Mouse (Mus musculus) forebrain, embryonic 12.5 days (tissue): ENCODE measurements around the gene Snhg11. TPM values are rescaled to one million over a fixed set of nuclear protein-coding genes. Genes with fewer than 3 reads are reported as not detected.

ENCODE experiments used
- ATAC-seq: fragments of 200-750 bp; cut with Nextera tagmentation; 2 replicates; pipeline ENCODE4 v1.8.0; 2017; ENCODE audit warnings: moderate TSS enrichment; ENCODE audit not compliant: low FRiP score
- H3K27ac ChIP-seq: fragments of 300-500 bp; sonication (generic); 2 replicates; pipeline ENCODE4 v1.5.1; 2016; ENCODE audit warnings: mild to moderate bottlenecking
- H3K27me3 ChIP-seq: fragments of 300-500 bp; sonication (generic); 2 replicates; pipeline ENCODE4 v1.6.1; 2016; ENCODE audit warnings: mild to moderate bottlenecking
- H3K36me3 ChIP-seq: fragments of 300-500 bp; sonication (generic); replicated peaks from 2 replicates; pipeline ENCODE4 v1.6.1; 2016; ENCODE audit warnings: mild to moderate bottlenecking
- H3K4me1 ChIP-seq: fragments of 300-500 bp; sonication (generic); 2 replicates; pipeline ENCODE4 v1.6.1; 2016
- H3K4me2 ChIP-seq: fragments of 300-500 bp; sonication (generic); 2 replicates; pipeline ENCODE4 v1.6.1; 2016; ENCODE audit warnings: mild to moderate bottlenecking, moderate library complexity
- H3K4me3 ChIP-seq: fragments of 300-500 bp; sonication (generic); replicated peaks from 2 replicates; pipeline ENCODE4 v1.5.1; 2016; ENCODE audit warnings: mild to moderate bottlenecking
- H3K9ac ChIP-seq: fragments of 300-500 bp; sonication (generic); 2 replicates; pipeline ENCODE4 v1.6.1; 2016; ENCODE audit warnings: mild to moderate bottlenecking
- H3K9me3 ChIP-seq: fragments of 300-500 bp; sonication (generic); 2 replicates; pipeline ENCODE4 v1.6.1; 2016
- WGBS: fragments of 180-500 bp; shearing (Covaris S2); methylation state at CpG from one replicate; pipeline ENCODE4 v1.1.7; 2016; 5-methylcytosine and 5-hydroxymethylcytosine counted together
- polyA plus RNA-seq: library from polyadenylated mRNA; unstranded; fragments of >200 nt; fragmentation: Nextera tagmentation; extraction: Ambion mirVana; gene quantifications from 2 replicates; pipeline ENCODE4 v1.2.1, GENCODE M21; 2016

Snhg11 gene
- polyA plus RNA-seq, 1 experiment from 2014 or later: 39.7 TPM

DNA sequence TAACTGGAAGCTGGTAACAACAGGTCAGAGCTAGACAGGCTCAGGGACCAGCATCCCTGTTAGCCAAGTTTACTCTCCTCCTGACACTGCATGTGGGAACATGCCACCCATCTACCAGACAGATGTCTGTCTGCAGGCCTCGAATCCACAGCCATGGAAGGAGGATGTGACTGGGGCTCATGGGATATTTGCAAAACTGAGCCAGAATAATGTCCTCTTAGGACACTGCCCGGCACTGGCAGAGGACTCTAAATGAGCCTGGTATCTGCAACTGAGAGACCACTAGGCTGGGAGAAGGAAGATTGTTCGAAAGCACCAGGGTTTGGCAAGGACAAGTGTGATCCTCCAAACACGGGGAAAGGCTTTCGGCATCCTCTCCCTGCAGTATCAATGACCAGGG is 19.3 kb upstream of the Snhg11 start:
- H3K36me3 ChIP-seq: peaks cover 86% of the 10 kb centered on the region
- no peak overlapping the region for H3K27ac ChIP-seq
- no peak overlapping the region for H3K4me2 ChIP-seq
- no peak overlapping the region for H3K9ac ChIP-seq
- no peaks in the 10 kb centered on the region for H3K9me3 ChIP-seq
- ATAC-seq: no peak
- H3K4me3 ChIP-seq: no peak overlapping the region
- 90% methylated on average over 5 of the region's 5 CpGs for WGBS
- peaks cover 19% of the 10 kb centered on the region for H3K4me1 ChIP-seq
- no peaks in the 10 kb centered on the region for H3K27me3 ChIP-seq

GRCm38 (mm10) chr2:158359757-158360620 is 15.4 kb upstream of the Snhg11 start:
- H3K4me2 ChIP-seq: peak overlapping the region; percentile 88
- peak overlapping the region; percentile 83 for H3K4me3 ChIP-seq
- H3K9me3 ChIP-seq: no peaks in the 10 kb centered on the region
- 71% methylated on average over 12 of the region's 12 CpGs for WGBS
- peaks cover 52% of the 10 kb centered on the region for H3K36me3 ChIP-seq
- H3K27me3 ChIP-seq: no peaks in the 10 kb centered on the region
- ATAC-seq: no peak
- H3K9ac ChIP-seq: peak overlapping the region; percentile 93
- peaks cover 19% of the 10 kb centered on the region for H3K4me1 ChIP-seq
- H3K27ac ChIP-seq: 0 out of 2 replicates have a peak overlapping the region, but pooled peaks have one; percentile 6

GRCm38 (mm10) chr2:158360873-158361677 is 14.4 kb upstream of the Snhg11 start:
- Histone ChIP-seq H3K4me2 (peak overlapping the region; percentile 88), H3K27me3 (no peaks in the 10 kb centered on the region), H3K4me3 (peak overlapping the region; percentile 83), H3K9me3 (no peaks in the 10 kb centered on the region), H3K9ac (peak overlapping the region; percentile 93), H3K36me3 (peaks cover 42% of the 10 kb centered on the region), H3K27ac (peak overlapping the region; percentile 83), H3K4me1 (peaks cover 19% of the 10 kb centered on the region)
- under 1% methylated on average over 41 of the region's 41 CpGs for WGBS
- ATAC-seq: peak; percentile 93

GRCm38 (mm10) chr2:158361678-158362320 is 13.6 kb upstream of the Snhg11 start:
- H3K4me3 ChIP-seq: peak overlapping the region; percentile 83
- no peaks in the 10 kb centered on the region for H3K27me3 ChIP-seq
- peak; percentile 67 for ATAC-seq
- 0 out of 2 replicates have a peak overlapping the region, but pooled peaks have one; percentile 2 for H3K27ac ChIP-seq
- H3K4me2 ChIP-seq: peak overlapping the region; percentile 5
- no peaks in the 10 kb centered on the region for H3K9me3 ChIP-seq
- H3K4me1 ChIP-seq: peaks cover 19% of the 10 kb centered on the region
- WGBS: 49% methylated on average over 8 of the region's 8 CpGs
- H3K36me3 ChIP-seq: peaks cover 34% of the 10 kb centered on the region
- H3K9ac ChIP-seq: no peak overlapping the region

DNA sequence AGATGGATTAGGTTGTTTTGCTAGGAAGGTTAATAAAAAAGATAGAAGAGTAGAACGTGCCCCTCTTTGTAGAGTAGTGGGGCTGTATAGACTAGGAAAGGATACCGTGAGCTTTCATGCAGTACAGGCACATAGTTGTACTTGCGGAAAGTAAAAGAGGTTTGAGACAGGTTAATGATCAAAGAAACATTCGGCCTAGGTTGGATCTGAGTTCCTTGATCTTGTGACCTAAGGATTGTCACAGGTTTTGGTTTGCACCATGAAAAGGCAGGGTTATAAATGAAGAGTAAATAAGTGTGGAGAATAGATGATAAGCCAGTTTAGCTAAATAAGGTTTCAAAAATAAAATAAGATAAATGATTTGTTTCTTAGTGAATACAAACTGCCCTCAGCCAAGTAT is 11.3 kb upstream of the Snhg11 start:
- Histone ChIP-seq H3K27ac (no peak overlapping the region), H3K36me3 (peaks cover 11% of the 10 kb centered on the region), H3K4me3 (no peak overlapping the region), H3K9ac (no peak overlapping the region), H3K4me1 (peaks cover 16% of the 10 kb centered on the region), H3K4me2 (no peak overlapping the region), H3K9me3 (no peaks in the 10 kb centered on the region), H3K27me3 (no peaks in the 10 kb centered on the region)
- WGBS: 87% methylated on average over 4 of the region's 4 CpGs
- ATAC-seq: no peak

DNA sequence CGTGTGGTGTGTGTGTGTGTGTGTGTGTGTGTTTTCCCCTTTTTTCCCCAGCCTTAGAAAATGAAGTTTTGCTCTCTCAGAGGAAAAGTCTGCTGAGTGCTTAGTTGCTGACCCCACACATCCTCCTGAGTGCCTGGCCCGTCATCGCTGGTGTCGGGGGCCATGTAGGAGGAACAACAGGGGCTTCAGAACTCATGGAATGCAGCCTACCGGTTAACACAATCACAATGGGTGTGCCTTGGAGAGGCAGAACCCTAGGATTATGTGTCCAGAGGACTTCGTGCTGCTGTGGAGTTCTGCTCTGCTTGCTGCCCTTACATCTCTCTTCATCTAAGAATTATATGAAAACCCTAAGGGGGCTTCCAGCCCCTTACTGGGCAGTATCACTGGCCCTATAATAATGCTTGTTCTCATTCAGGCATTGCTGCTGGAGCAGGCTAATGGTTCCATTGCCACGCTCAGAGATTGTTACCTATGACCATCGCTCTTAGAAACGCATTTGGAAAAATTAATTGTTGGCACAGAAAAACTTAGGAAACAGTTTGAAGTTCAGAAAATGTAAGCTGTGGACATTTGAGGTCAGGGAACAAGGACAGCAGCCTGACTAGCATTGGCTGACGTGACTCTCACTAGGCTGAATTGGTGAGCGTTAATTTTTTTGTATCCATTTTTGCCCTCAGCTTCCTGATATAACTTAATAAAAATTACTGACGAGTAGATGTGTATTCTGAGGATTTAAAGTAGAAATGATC is 10.2 kb upstream of the Snhg11 start:
- 70% methylated on average over 12 of the region's 12 CpGs for WGBS
- Histone ChIP-seq H3K36me3 (no peaks in the 10 kb centered on the region), H3K9me3 (no peaks in the 10 kb centered on the region), H3K4me3 (no peak overlapping the region), H3K27ac (no peak overlapping the region), H3K4me2 (no peak overlapping the region), H3K9ac (no peak overlapping the region), H3K4me1 (peaks cover 5% of the 10 kb centered on the region), H3K27me3 (no peaks in the 10 kb centered on the region)
- no peak for ATAC-seq

DNA sequence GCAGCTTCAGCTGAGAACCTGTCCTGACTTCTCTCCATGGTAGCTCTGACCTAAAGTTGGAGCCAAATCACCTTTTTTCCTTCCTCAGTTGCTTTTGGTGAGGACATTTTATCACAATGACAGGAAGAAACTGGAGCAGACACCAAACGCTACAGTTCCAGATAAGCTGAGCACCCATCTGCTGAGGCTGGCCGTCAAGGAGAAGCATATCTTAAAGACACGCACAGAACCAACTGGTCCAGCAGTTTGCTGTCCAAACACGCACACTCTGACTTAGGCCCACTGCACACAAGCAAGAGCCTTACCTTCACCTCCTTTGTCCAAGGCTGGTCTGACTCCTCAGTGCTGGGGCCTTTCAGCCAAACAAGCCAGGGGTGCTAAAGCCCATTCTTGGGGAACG is 7.8 kb upstream of the Snhg11 start:
- no peak overlapping the region for H3K4me2 ChIP-seq
- H3K9me3 ChIP-seq: no peaks in the 10 kb centered on the region
- no peaks in the 10 kb centered on the region for H3K4me1 ChIP-seq
- no peak overlapping the region for H3K4me3 ChIP-seq
- WGBS: 95% methylated on average over 5 of the region's 5 CpGs
- H3K27me3 ChIP-seq: no peaks in the 10 kb centered on the region
- no peaks in the 10 kb centered on the region for H3K36me3 ChIP-seq
- no peak overlapping the region for H3K27ac ChIP-seq
- no peak overlapping the region for H3K9ac ChIP-seq
- ATAC-seq: no peak

DNA sequence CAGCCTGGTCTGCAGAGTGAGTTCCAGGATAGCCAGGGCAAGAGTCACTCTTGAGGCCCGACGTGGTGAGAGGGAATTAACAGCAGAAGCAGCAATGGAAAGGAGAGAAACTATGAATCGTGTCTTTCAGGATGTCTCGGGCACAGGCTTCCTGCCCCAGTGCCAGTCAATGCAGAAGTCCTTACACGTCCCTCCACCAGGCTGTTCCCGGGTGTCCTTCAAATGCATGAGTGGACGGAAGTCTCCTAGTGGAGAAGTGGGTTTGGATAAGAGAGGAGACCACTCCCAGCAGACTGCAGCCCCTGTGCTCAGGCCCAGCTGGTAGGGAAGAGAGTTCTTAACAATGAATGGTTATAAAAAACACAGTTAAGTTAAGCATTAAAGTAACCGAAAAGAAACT is 7.1 kb upstream of the Snhg11 start:
- no peaks in the 10 kb centered on the region for H3K9me3 ChIP-seq
- H3K36me3 ChIP-seq: no peaks in the 10 kb centered on the region
- 0 out of 2 replicates have a peak, but pooled peaks cover 1% of the 10 kb centered on the region for H3K27me3 ChIP-seq
- no peak overlapping the region for H3K9ac ChIP-seq
- no peak overlapping the region for H3K4me3 ChIP-seq
- no peak overlapping the region for H3K4me2 ChIP-seq
- WGBS: 92% methylated on average over 8 of the region's 8 CpGs
- ATAC-seq: no peak
- H3K27ac ChIP-seq: no peak overlapping the region
- H3K4me1 ChIP-seq: no peaks in the 10 kb centered on the region

GRCm38 (mm10) chr2:158369474-158370172 is 5.8 kb upstream of the Snhg11 start:
- H3K4me1 ChIP-seq: no peaks in the 10 kb centered on the region
- no peak overlapping the region for H3K4me3 ChIP-seq
- H3K4me2 ChIP-seq: no peak overlapping the region
- 77% methylated on average over 3 of the region's 3 CpGs for WGBS
- ATAC-seq: no peak
- H3K36me3 ChIP-seq: no peaks in the 10 kb centered on the region
- H3K27me3 ChIP-seq: peaks cover 14% of the 10 kb centered on the region
- H3K9ac ChIP-seq: no peak overlapping the region
- H3K9me3 ChIP-seq: no peaks in the 10 kb centered on the region
- H3K27ac ChIP-seq: no peak overlapping the region

GRCm38 (mm10) chr2:158370173-158370550 is 5.3 kb upstream of the Snhg11 start:
- ATAC-seq: no peak
- H3K4me2 ChIP-seq: no peak overlapping the region
- WGBS: 7% methylated on average over 5 of the region's 5 CpGs
- H3K36me3 ChIP-seq: no peaks in the 10 kb centered on the region
- H3K9ac ChIP-seq: no peak overlapping the region
- H3K4me3 ChIP-seq: no peak overlapping the region
- peaks cover 2% of the 10 kb centered on the region for H3K4me1 ChIP-seq
- no peak overlapping the region for H3K27ac ChIP-seq
- no peaks in the 10 kb centered on the region for H3K9me3 ChIP-seq
- H3K27me3 ChIP-seq: peaks cover 18% of the 10 kb centered on the region

- WGBS: 79% methylated on average over 5 of the region's 5 CpGs
- no peak for ATAC-seq
- Histone ChIP-seq H3K4me3 (no peak overlapping the region), H3K36me3 (no peaks in the 10 kb centered on the region), H3K27ac (no peak overlapping the region), H3K9ac (no peak overlapping the region), H3K27me3 (peaks cover 43% of the 10 kb centered on the region), H3K4me2 (no peak overlapping the region), H3K9me3 (no peaks in the 10 kb centered on the region), H3K4me1 (peaks cover 9% of the 10 kb centered on the region)
Measured at GRCm38 (mm10) chr2:158373061-158373460, 2.4 kb upstream of the Snhg11 start.
